11 mouse cellular contexts compared by ENCODE assay signal in the genomic region with DNA sequence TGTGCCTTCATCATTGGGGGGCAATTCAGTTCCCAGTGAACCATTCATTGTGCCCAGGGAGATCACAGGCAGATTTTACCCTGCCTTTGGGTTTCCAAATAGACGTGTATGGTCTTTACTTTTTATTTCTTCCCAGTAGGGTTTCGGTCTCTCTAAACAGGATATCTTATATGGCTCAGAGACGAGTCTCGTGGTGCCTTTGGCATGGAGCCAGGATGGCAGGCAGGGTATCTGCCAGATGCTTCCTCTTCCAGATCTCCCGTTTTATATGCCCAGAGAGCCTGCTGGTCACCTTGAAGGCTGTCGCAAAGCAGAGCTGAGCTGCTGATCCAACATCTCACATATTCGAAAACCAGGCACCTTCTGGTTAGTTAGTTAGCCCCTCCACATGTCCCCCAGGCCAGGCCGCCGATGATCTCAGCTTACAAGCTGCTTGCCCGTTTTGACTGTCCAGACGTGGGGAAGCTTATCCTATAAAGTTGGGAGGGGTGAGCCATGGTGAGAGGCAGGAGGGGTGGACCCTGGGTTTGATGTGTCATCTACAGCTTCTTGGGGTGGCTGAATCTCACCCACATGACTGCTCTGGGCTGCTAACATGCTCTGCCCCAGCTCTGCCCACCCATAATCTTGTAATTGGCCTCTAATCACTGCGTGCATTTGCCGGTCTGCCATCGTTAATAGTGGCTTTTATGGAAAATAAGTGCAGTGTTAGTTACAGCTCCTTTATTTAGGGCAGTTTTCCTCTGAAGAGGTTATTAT.
DNase-seq lines count a peak whose midpoint lies in the region; ATAC-seq and TF ChIP-seq lines count a peak whose summit lies in the region.
"Had no signal": no experiment of that assay in that cellular context is flagged by ENCODE, and none has a peak within 500 bp of the region (broad histone marks: within the 10 kb centered on the region; RNA-seq: fewer than 3 reads in every experiment).

No protein-coding gene starts in this region.

- H3K27ac ChIP-seq in kidney, embryonic 16.5 days (ENCODE audit: low read length): no peak overlapping the region
- H3K27ac ChIP-seq in gastrocnemius, adult 2 months: no peak overlapping the region
- H3K27ac ChIP-seq: heart, embryonic 13.5 days; midbrain, embryonic 13.5 days had no signal

- WGBS in kidney, embryonic 16.5 days: 56% methylated on average over 14 of the region's 14 CpGs

- no peak for TF ChIP-seq CTCF in brain, embryonic 14.5 days (IDR thresholded peaks at IDR 0.05; ENCODE audit: borderline replicate concordance, extremely low read depth, insufficient read depth, insufficient read length)
- no peak for TF ChIP-seq CTCF in gastrocnemius, adult 2 months (IDR thresholded peaks at IDR 0.05)

- no peak for ATAC-seq in kidney, embryonic 16.5 days (ENCODE audit: low FRiP score, low TSS enrichment)
- ATAC-seq: midbrain, embryonic 13.5 days had no signal

- peaks cover 7% of the 10 kb centered on the region; the same call in 1 of the 2 replicates for H3K4me1 ChIP-seq in kidney, embryonic 16.5 days (ENCODE audit: insufficient read depth, low read length)

- H3K27me3 ChIP-seq in kidney, embryonic 16.5 days (ENCODE audit: insufficient read depth, low read length): no peaks in the 10 kb centered on the region
- H3K27me3 ChIP-seq: heart, embryonic 13.5 days; midbrain, embryonic 13.5 days had no signal

- DNase-seq in kidney, postnatal 10 days: peak; percentile 9
- DNase-seq in Muller cell, postnatal 12 days (ENCODE audit: inconsistent ontology term): peak; percentile 15
- DNase-seq in brain, embryonic 14.5 days (ENCODE audit: low read depth): peak; percentile 74
- DNase-seq in gastrocnemius, adult 2 months: peak; percentile 69
- no peak for DNase-seq in embryo, embryonic 9.5 days (ENCODE audit: extremely low spot score)
- DNase-seq in kidney, postnatal 14 days: no peak
- DNase-seq: kidney, adult 18-20 months; lung, adult 2 months had no signal

- H3K9me3 ChIP-seq in kidney, embryonic 16.5 days (ENCODE audit: low read length): peaks cover 8% of the 10 kb centered on the region
- H3K9me3 ChIP-seq: heart, embryonic 13.5 days had no signal

- intact Hi-C loops in gastrocnemius, adult 2 months (cut with DNase I): no loop called here

- TF ChIP-seq POLR2A in brain, embryonic 14.5 days (IDR thresholded peaks at IDR 0.05; ENCODE audit: borderline replicate concordance, extremely low read depth, insufficient read depth, insufficient read length, poor library complexity, severe bottlenecking): no peak

- no peak overlapping the region for H3K4me3 ChIP-seq in kidney, embryonic 16.5 days (ENCODE audit: low read length)
- no peak overlapping the region for H3K4me3 ChIP-seq in gastrocnemius, adult 2 months
- H3K4me3 ChIP-seq: heart, embryonic 13.5 days; midbrain, embryonic 13.5 days had no signal

- H3K9ac ChIP-seq in kidney, embryonic 16.5 days (replicated peaks; ENCODE audit: low read length): no peak overlapping the region
- H3K9ac ChIP-seq: heart, embryonic 13.5 days had no signal

- H3K36me3 ChIP-seq in kidney, embryonic 16.5 days (ENCODE audit: insufficient read depth, low read length): 0 out of 2 replicates have a peak, but pooled peaks cover 2% of the 10 kb centered on the region
- H3K36me3 ChIP-seq: heart, embryonic 13.5 days had no signal

- H3K4me2 ChIP-seq in kidney, embryonic 16.5 days (replicated peaks; ENCODE audit: low read depth, low read length): no peak overlapping the region
- H3K4me2 ChIP-seq: heart, embryonic 13.5 days; midbrain, embryonic 13.5 days had no signal

Comparison
In these comparisons a context has a peak if more than half of its experiments do, and no peak if none do; other contexts are left out.
1. DNase-seq: peak in kidney, postnatal 10 days (single experiment), Muller cell, postnatal 12 days (single experiment), brain, embryonic 14.5 days (single experiment) and gastrocnemius, adult 2 months (single experiment); none in embryo, embryonic 9.5 days (single experiment) and kidney, postnatal 14 days (single experiment).